Mouse (Mus musculus): ENCODE measurements around the gene Rangap1. TPM values are rescaled to one million over a fixed set of nuclear protein-coding genes. Genes with fewer than 3 reads are reported as not detected.

Gene Rangap1
- total RNA-seq, 4 experiments from 2014 or later = 23.5 to 24.3 (median 23.6) TPM

- DNase-seq (ENCODE audit: low spot score in 2 of 2) = no peak
These were observed 47.5 kb downstream of the Rangap1 start for GRCm38 (mm10) chr15:81697847-81698246.

DNA sequence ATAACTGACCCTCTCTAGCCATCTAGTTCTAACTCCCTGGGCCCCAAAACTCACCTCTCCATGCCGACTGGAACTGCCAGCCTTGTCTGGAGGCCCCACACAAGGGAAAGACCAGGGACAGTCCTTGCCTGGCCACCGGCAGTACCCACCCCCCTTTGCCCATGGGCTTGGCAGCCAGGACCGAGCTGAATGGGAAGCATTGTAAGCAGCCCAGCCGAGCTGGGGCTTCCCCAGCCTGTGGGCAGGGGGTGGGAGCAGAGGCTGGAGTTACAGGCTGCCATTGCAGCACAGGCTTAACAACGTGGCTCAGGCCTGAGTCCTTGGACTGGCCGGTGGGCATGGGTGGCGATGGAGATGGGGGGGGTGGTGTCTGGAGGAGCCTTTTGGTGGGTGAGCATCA is 48.2 kb downstream of the Rangap1 start, which contains the start of gene Chadl:
TSS of gene Chadl (minus strand) at position 113 of the 400 bp plus-strand sequence.
- no peak for DNase-seq (ENCODE audit: low spot score in 2 of 2)

GRCm38 (mm10) chr15:81694891-81695290 is 50.4 kb downstream of the Rangap1 start:
- DNase-seq (ENCODE audit: low spot score in 2 of 2) = no peak

- DNase-seq (ENCODE audit: low spot score in 2 of 2) = peak; percentile 65 to 77
These were observed 51.1 kb downstream of the Rangap1 start for GRCm38 (mm10) chr15:81693967-81694881.

- DNase-seq (ENCODE audit: low spot score in 2 of 2) = no peak
These were observed 51.9 kb downstream of the Rangap1 start for GRCm38 (mm10) chr15:81693366-81693966.

DNA sequence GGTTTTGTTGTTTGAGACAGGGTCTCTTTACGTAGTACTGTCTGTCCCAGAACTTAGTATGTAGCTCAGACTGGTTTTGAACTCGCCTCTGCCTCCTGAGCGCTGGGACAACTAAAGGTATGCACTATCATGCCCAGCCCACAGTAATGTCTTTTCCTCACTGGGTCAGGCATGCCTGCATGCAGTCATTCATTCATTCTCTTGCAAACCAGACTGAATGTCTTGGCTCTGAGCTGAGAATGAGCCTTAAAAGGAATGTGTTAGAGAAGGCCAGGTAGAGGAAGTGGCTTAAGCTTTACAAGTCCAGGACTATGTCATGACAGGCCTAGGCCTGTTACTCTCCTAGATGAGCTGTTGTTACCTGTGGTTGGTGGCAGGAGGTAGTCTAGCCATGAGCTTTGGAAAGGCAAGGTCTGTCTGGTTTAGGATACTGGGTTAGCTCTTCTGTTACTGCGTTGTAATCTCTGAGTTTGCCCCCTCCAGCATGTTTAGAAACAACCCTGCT is 65.0 kb downstream of the Rangap1 start:
- no peak for DNase-seq (ENCODE audit: low spot score in 2 of 2)

DNA sequence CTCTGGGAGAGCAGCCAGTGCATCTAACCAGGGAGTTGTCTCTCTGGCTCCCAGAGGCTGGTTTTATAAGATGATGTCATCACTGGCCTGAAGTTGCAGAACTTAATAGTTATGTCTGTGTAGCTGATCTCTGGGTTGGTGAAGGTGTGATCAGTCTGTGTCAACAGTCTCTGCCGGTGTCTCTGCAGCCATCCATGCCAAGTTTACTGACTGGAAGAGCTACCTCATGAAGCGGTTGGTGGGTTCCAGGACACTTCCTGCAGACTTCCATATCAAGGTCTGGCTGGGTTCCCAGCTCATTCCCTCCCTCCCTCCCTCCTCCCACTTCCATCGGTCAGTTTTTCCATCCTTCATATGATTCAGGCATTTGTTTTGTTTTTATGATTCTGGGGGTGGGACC is 68.7 kb downstream of the Rangap1 start:
- DNase-seq (ENCODE audit: low spot score in 2 of 2) = no peak

DNA sequence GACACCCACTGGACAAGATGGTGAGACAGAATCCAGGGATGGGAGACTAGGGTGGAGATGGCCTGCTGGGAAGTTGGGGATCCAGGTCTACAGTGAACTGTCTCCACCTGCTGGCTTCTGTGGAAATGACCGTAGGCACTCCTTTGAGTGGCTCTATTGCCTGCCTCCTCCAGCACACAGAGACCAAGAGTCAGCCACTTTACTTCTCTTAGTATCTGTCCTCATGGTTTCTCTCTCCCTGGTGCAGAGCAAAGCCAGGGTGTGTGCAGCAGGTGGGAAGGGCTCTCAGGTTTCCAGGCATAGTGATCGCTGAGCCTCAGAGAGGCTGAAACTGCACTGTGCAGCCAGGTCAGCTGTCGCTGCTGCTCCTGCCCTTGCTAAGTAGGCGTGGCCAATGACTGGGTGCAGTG is 75.1 kb downstream of the Rangap1 start:
- no peak for DNase-seq (ENCODE audit: low spot score in 2 of 2)

GRCm38 (mm10) chr15:81666957-81667356 is 78.4 kb downstream of the Rangap1 start:
- DNase-seq (ENCODE audit: low spot score in 2 of 2) = no peak

DNA sequence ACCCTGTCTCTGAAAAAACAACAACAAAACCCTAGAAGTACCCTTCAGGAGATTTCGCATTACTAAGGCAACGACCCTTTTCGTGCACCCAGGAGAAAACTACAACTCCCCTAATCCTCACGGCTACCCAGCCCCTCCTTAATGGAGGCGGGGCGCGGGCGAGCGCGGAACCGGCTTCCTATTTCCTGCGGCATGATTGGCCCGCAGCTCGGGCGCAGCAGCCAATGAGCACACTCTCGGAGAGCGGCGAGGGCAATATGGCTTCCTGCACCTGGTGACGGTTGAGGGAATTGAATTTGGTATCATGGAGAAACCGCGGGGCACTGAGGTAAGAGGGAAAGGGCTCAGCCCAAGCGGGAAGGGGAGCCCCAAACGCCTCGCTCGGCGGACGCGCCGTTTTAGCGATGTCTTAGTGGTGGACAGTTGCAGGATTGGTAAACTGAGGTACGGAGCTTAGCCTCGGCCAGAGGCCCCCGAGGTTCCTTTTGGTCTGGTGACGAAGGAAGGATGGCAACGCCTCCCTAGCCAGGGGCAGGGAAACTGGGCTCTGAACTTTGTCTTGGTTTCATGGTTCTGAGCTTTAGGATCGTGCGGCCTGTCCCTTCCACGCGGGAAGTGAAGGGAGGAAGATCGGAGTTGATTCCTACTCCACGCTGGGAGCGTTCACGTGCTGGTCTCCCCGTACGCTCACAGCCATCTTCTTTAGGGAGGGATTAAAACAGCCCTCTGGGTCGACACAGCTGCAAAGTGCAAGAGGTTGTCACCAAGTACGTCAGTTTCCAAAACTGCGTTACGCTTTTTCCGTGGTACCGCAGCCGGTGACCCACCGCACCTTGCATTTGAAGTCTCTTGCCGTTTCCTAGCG is 81.4 kb downstream of the Rangap1 start, which contains the start of gene L3mbtl2:
TSS of gene L3mbtl2 (plus strand) at position 193 of the 865 bp plus-strand sequence.
- peak; percentile 83 to 88 for DNase-seq (ENCODE audit: low spot score in 2 of 2)

DNA sequence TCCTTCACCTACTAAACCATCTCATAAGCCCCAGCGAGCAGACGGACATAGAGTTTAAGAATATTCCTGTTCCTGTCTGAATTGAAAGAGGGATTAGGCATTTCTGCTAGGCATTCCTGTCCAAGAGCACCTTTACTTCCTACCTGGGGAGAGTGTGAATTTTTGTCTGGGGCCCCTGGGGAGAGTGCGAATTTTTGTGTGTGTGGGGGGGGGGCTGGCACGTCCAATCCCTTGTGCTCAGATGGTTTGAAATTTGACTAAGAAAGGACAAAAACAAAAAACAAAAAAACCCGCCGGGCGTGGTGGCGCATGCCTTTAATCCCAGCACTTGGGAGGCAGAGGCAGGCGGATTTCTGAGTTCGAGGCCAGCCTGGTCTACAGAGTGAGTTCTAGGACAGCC is 82.0 kb downstream of the Rangap1 start:
- DNase-seq (ENCODE audit: low spot score in 2 of 2) = no peak

DNA sequence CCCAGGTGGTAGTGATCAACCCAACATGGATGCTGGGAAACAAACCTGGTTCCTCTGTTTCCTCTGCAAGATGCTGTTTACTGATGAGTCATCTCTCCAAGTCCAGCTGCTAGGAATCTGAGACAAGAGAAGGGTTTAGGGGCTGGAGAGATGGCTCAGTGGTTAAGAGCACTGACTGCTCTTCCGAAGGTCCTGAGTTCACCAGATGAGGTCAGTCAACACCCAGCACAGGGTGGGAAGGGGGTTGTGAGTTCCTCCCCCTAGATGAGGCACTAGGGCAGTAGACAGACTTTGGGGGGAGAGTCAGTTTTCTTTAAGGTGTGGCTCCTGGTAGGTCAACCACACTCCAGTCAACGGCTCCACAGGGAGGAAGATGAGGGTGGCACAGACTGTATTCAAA is 83.6 kb downstream of the Rangap1 start:
- DNase-seq (ENCODE audit: low spot score in 2 of 2) = no peak

Other genes starting within 250 kb of the Rangap1 start
- 10 to 100 TPM; 38.2 to 52.3 (median 42.2) TPM for gene Ep300, start 160.2 kb downstream of the Rangap1 start, total RNA-seq (2022)
- gene L3mbtl2, start 81.6 kb downstream of the Rangap1 start, total RNA-seq (2022) = 1 to 10 TPM; 8.6 to 9.6 (median 9.3) TPM
- gene Chadl, start 48.2 kb downstream of the Rangap1 start, total RNA-seq (2022) = 1 to 10 TPM in 3 of 4 experiments, under 1 TPM in 1; 0.73 to 1.3 (median 1.1) TPM
- gene Zc3h7b, start 473 bp downstream of the Rangap1 start, total RNA-seq (2022) = 10 to 100 TPM; 29.2 to 37.7 (median 33.5) TPM
- gene Tef, start 56.9 kb upstream of the Rangap1 start, total RNA-seq (2022) = 100 to 1,000 TPM; 191 to 229 (median 196) TPM
- gene Tob2, start 113.3 kb upstream of the Rangap1 start, total RNA-seq (2022) = 100 to 1,000 TPM; 111 to 127 (median 125) TPM
- 10 to 100 TPM; 39.0 to 44.3 (median 39.3) TPM for gene Phf5a, start 126.4 kb upstream of the Rangap1 start, total RNA-seq (2022)
- 1,000 to 10,000 TPM; 1,068 to 1,166 (median 1,137) TPM for gene Aco2, start 126.8 kb upstream of the Rangap1 start, total RNA-seq (2022)
- 10 to 100 TPM in 1 of 4 experiments, 1 to 10 TPM in 3; 7.2 to 10.2 (median 8.2) TPM for gene Polr3h, start 180.7 kb upstream of the Rangap1 start, total RNA-seq (2022)
- gene Csdc2, start 191.2 kb upstream of the Rangap1 start, total RNA-seq (2022) = 1 to 10 TPM in 2 of 4 experiments, under 1 TPM in 2; 0.67 to 1.9 (median 0.90) TPM
- 10 to 100 TPM; 15.6 to 17.9 (median 15.9) TPM for gene Pmm1, start 215.4 kb upstream of the Rangap1 start, total RNA-seq (2022)
- not detected for gene 1700029P11Rik, start 235.0 kb upstream of the Rangap1 start, total RNA-seq (2022)
- gene Xrcc6, start 242.3 kb upstream of the Rangap1 start, total RNA-seq (2022) = 10 to 100 TPM; 20.6 to 24.5 (median 24.2) TPM